Mouse (Mus musculus): ENCODE measurements around the gene Abcc10.

GRCm38 (mm10) chr17:46309835-46310234, 18.3 kb downstream of the Abcc10 start:
- TF ChIP-seq CTCF (IDR thresholded peaks at IDR 0.05; ENCODE audit: control insufficient read depth, insufficient read depth, insufficient read length), result no peak
- no peak for TF ChIP-seq MYOG (IDR thresholded peaks at IDR 0.05; ENCODE audit: control insufficient read depth, extremely low read depth, insufficient read length)
- no peak for TF ChIP-seq USF1 (IDR thresholded peaks at IDR 0.05; ENCODE audit: low read depth)
- TF ChIP-seq MAX (IDR thresholded peaks at IDR 0.05), result no peak

Data from C2C12 (cell line).